Mouse (Mus musculus): Measurements from ENCODE around the gene Cfap54. TPM values are rescaled to one million over a fixed set of nuclear protein-coding genes. Genes with fewer than 3 reads are reported as not detected.

Gene Cfap54
- total and polyA plus RNA-seq, 3 experiments = 1.9 to 16.2 (median 5.1) TPM

GRCm38 (mm10) chr10:93094957-93095580 is 13.7 kb upstream of the Cfap54 start:
- Histone ChIP-seq H3K9me3 (replicated peaks) (0 out of 2 replicates have a peak, but pooled peaks cover 2% of the 10 kb centered on the region), H3K36me3 (replicated peaks) (no peaks in the 10 kb centered on the region), H3K4me3 (ENCODE audit: low read depth, low read length) (no peak overlapping the region), H3K27me3 (ENCODE audit: insufficient read depth, low read length) (no peaks in the 10 kb centered on the region), H3K4me1 (ENCODE audit: insufficient read depth, low read depth, low read length) (peaks cover 27% of the 10 kb centered on the region)
- no peak for DNase-seq (ENCODE audit: low spot score)
- no peak for ATAC-seq (ENCODE audit: extremely low read depth, insufficient number of reproducible peaks, low FRiP score, poor library complexity, severe bottlenecking)
- no peak for TF ChIP-seq GATA2 (IDR thresholded peaks at IDR 0.05; ENCODE audit: borderline replicate concordance, low read depth, low read length)
- TF ChIP-seq TAL1 (conservative IDR thresholded peaks at IDR 0.05; ENCODE audit: low read depth, low read length) = no peak
- TF ChIP-seq CTCF (IDR thresholded peaks at IDR 0.05; ENCODE audit: low read depth, low read length) = no peak

- ATAC-seq (ENCODE audit: extremely low read depth, insufficient number of reproducible peaks, low FRiP score, poor library complexity, severe bottlenecking) (no peak), DNase-seq (ENCODE audit: low spot score) (no peak)
- Histone ChIP-seq H3K9me3 (replicated peaks) (no peaks in the 10 kb centered on the region), H3K4me1 (ENCODE audit: insufficient read depth, low read depth, low read length) (peaks cover 32% of the 10 kb centered on the region), H3K27me3 (ENCODE audit: insufficient read depth, low read length) (no peaks in the 10 kb centered on the region), H3K4me3 (ENCODE audit: low read depth, low read length) (no peak overlapping the region), H3K36me3 (replicated peaks) (no peaks in the 10 kb centered on the region)
- no peak for TF ChIP-seq TAL1 (conservative IDR thresholded peaks at IDR 0.05; ENCODE audit: low read depth, low read length)
- TF ChIP-seq POLR2AphosphoS5 (IDR thresholded peaks at IDR 0.05; ENCODE audit: insufficient replicate concordance, low read depth, low read length) = no peak
- TF ChIP-seq GATA1 (IDR thresholded peaks at IDR 0.05; ENCODE audit: borderline replicate concordance, low read length) = no peak
- TF ChIP-seq GATA2 (IDR thresholded peaks at IDR 0.05; ENCODE audit: borderline replicate concordance, low read depth, low read length) = no peak
- TF ChIP-seq CTCF (IDR thresholded peaks at IDR 0.05; ENCODE audit: low read depth, low read length) = no peak
Measured at GRCm38 (mm10) chr10:93091928-93092327, 10.5 kb upstream of the Cfap54 start.

GRCm38 (mm10) chr10:93090241-93090640 is 8.8 kb upstream of the Cfap54 start:
- peaks cover 21% of the 10 kb centered on the region for H3K4me1 ChIP-seq (ENCODE audit: insufficient read depth, low read depth, low read length)
- H3K36me3 ChIP-seq (replicated peaks) = no peaks in the 10 kb centered on the region
- ATAC-seq (ENCODE audit: extremely low read depth, insufficient number of reproducible peaks, low FRiP score, poor library complexity, severe bottlenecking) = no peak
- H3K9me3 ChIP-seq (replicated peaks) = no peaks in the 10 kb centered on the region
- no peak for DNase-seq (ENCODE audit: low spot score)
- TF ChIP-seq CTCF (IDR thresholded peaks at IDR 0.05; ENCODE audit: low read depth, low read length) (no peak), TAL1 (conservative IDR thresholded peaks at IDR 0.05; ENCODE audit: low read depth, low read length) (no peak), POLR2AphosphoS5 (IDR thresholded peaks at IDR 0.05; ENCODE audit: insufficient replicate concordance, low read depth, low read length) (no peak), GATA2 (IDR thresholded peaks at IDR 0.05; ENCODE audit: borderline replicate concordance, low read depth, low read length) (no peak), GATA1 (IDR thresholded peaks at IDR 0.05; ENCODE audit: borderline replicate concordance, low read length) (no peak)
- H3K4me3 ChIP-seq (ENCODE audit: low read depth, low read length) = no peak overlapping the region
- no peaks in the 10 kb centered on the region for H3K27me3 ChIP-seq (ENCODE audit: insufficient read depth, low read length)

- no peak overlapping the region for H3K4me3 ChIP-seq (ENCODE audit: low read depth, low read length)
- H3K27me3 ChIP-seq (ENCODE audit: insufficient read depth, low read length) = no peaks in the 10 kb centered on the region
- no peak for DNase-seq (ENCODE audit: low spot score)
- TF ChIP-seq GATA2 (IDR thresholded peaks at IDR 0.05; ENCODE audit: borderline replicate concordance, low read depth, low read length) = no peak
- TF ChIP-seq POLR2AphosphoS5 (IDR thresholded peaks at IDR 0.05; ENCODE audit: insufficient replicate concordance, low read depth, low read length) = no peak
- TF ChIP-seq GATA1 (IDR thresholded peaks at IDR 0.05; ENCODE audit: borderline replicate concordance, low read length) = no peak
- no peak for TF ChIP-seq TAL1 (conservative IDR thresholded peaks at IDR 0.05; ENCODE audit: low read depth, low read length)
- no peak for TF ChIP-seq CTCF (IDR thresholded peaks at IDR 0.05; ENCODE audit: low read depth, low read length)
- no peak for ATAC-seq (ENCODE audit: extremely low read depth, insufficient number of reproducible peaks, low FRiP score, poor library complexity, severe bottlenecking)
- H3K36me3 ChIP-seq (replicated peaks) = no peaks in the 10 kb centered on the region
- peaks cover 23% of the 10 kb centered on the region for H3K4me1 ChIP-seq (ENCODE audit: insufficient read depth, low read depth, low read length)
- H3K9me3 ChIP-seq (replicated peaks) = no peaks in the 10 kb centered on the region
Measured at GRCm38 (mm10) chr10:93088396-93089048, 7.1 kb upstream of the Cfap54 start.

- H3K27me3 ChIP-seq (ENCODE audit: insufficient read depth, low read length) = no peaks in the 10 kb centered on the region
- H3K4me1 ChIP-seq (ENCODE audit: insufficient read depth, low read depth, low read length) = peaks cover 30% of the 10 kb centered on the region
- H3K36me3 ChIP-seq (replicated peaks) = no peaks in the 10 kb centered on the region
- no peaks in the 10 kb centered on the region for H3K9me3 ChIP-seq (replicated peaks)
- no peak for DNase-seq (ENCODE audit: low spot score)
- no peak for ATAC-seq (ENCODE audit: extremely low read depth, insufficient number of reproducible peaks, low FRiP score, poor library complexity, severe bottlenecking)
- no peak for TF ChIP-seq POLR2AphosphoS5 (IDR thresholded peaks at IDR 0.05; ENCODE audit: insufficient replicate concordance, low read depth, low read length)
- TF ChIP-seq GATA2 (IDR thresholded peaks at IDR 0.05; ENCODE audit: borderline replicate concordance, low read depth, low read length) = no peak
- TF ChIP-seq CTCF (IDR thresholded peaks at IDR 0.05; ENCODE audit: low read depth, low read length) = no peak
- TF ChIP-seq GATA1 (IDR thresholded peaks at IDR 0.05; ENCODE audit: borderline replicate concordance, low read length) = no peak
- TF ChIP-seq TAL1 (conservative IDR thresholded peaks at IDR 0.05; ENCODE audit: low read depth, low read length) = no peak
- H3K4me3 ChIP-seq (ENCODE audit: low read depth, low read length) = no peak overlapping the region
Measured at GRCm38 (mm10) chr10:93087504-93087903, 6.1 kb upstream of the Cfap54 start.

- no peak for TF ChIP-seq POLR2AphosphoS5 (IDR thresholded peaks at IDR 0.05; ENCODE audit: insufficient replicate concordance, low read depth, low read length)
- no peak for TF ChIP-seq CTCF (IDR thresholded peaks at IDR 0.05; ENCODE audit: low read depth, low read length)
- no peak for TF ChIP-seq GATA2 (IDR thresholded peaks at IDR 0.05; ENCODE audit: borderline replicate concordance, low read depth, low read length)
- TF ChIP-seq GATA1 (IDR thresholded peaks at IDR 0.05; ENCODE audit: borderline replicate concordance, low read length) = no peak
- no peak for TF ChIP-seq TAL1 (conservative IDR thresholded peaks at IDR 0.05; ENCODE audit: low read depth, low read length)
- no peak for DNase-seq (ENCODE audit: low spot score)
- Histone ChIP-seq H3K9me3 (replicated peaks) (0 out of 2 replicates have a peak, but pooled peaks cover 1% of the 10 kb centered on the region), H3K27me3 (ENCODE audit: insufficient read depth, low read length) (no peaks in the 10 kb centered on the region), H3K4me3 (ENCODE audit: low read depth, low read length) (no peak overlapping the region), H3K4me1 (ENCODE audit: insufficient read depth, low read depth, low read length) (peaks cover 40% of the 10 kb centered on the region), H3K36me3 (replicated peaks) (no peaks in the 10 kb centered on the region)
- no peak for ATAC-seq (ENCODE audit: extremely low read depth, insufficient number of reproducible peaks, low FRiP score, poor library complexity, severe bottlenecking)
Measured at GRCm38 (mm10) chr10:93083963-93084340, 2.5 kb upstream of the Cfap54 start.
